14 mouse cellular contexts compared by ENCODE assay signal in the genomic region with DNA sequence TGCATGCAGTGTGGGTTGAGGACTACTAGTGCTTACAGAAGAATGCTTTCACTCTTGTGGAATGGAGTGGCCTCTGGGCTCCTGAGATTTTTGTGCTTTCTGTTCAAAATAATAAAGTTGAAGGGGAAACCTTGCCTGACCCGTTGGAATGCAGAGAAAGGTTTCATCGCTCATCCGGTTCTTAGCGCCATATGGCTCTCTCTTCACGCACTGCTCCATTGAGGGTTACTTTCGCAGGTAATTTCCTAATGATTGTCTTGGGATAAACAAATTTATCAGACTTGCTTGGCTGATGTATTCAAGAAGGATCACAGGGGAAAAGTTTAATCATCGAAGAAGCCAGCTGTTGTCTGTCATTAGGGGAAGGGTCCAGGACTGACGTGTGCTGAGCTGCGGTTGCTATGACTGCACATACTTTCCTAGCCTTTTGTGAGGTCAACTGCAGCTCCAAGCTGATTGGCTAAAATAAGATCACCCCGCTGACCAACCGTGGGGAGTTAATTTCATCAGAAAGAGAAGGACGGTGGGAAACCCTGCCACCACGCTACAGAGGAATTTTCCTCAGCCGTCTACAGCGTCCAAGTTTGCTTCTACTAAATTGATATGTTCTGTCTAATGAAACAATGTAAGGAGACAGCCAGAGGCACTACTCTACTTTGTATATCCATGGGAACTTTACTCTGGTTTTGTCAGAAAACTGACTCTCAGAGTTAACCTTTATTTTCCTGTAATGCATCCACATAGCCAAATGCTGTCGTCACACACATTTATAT.
DNase-seq lines count a peak whose midpoint lies in the region; ATAC-seq and TF ChIP-seq lines count a peak whose summit lies in the region.
"Had no signal": no experiment of that assay in that cellular context is flagged by ENCODE, and none has a peak within 500 bp of the region (broad histone marks: within the 10 kb centered on the region; RNA-seq: fewer than 3 reads in every experiment).

No protein-coding gene starts in this region.

- no peaks in the 10 kb centered on the region for H3K36me3 ChIP-seq in limb, embryonic 14.5 days (ENCODE audit: control insufficient read depth, insufficient read depth, low read length)
- no peaks in the 10 kb centered on the region for H3K36me3 ChIP-seq in limb, embryonic 10.5 days
- H3K36me3 ChIP-seq in hindbrain, embryonic 11.5 days (ENCODE audit: control insufficient read depth, insufficient read depth, low read length): no peaks in the 10 kb centered on the region
- no peaks in the 10 kb centered on the region for H3K36me3 ChIP-seq in midbrain, embryonic 11.5 days (ENCODE audit: control insufficient read depth, insufficient read depth, low read length)
- no peaks in the 10 kb centered on the region for H3K36me3 ChIP-seq in stomach, embryonic 14.5 days (ENCODE audit: control insufficient read depth, insufficient read depth, low read length)
- H3K36me3 ChIP-seq: embryonic facial prominence, embryonic 13.5 days had no signal

- no peak overlapping the region for H3K27ac ChIP-seq in limb, embryonic 14.5 days (replicated peaks; ENCODE audit: low read depth, low read length)
- H3K27ac ChIP-seq in limb, embryonic 10.5 days: no peak overlapping the region
- H3K27ac ChIP-seq in hindbrain, embryonic 11.5 days (ENCODE audit: low read depth, low read length): no peak overlapping the region
- no peak overlapping the region for H3K27ac ChIP-seq in midbrain, embryonic 11.5 days (ENCODE audit: low read depth, low read length)
- H3K27ac ChIP-seq in stomach, embryonic 14.5 days (ENCODE audit: low read length): no peak overlapping the region
- H3K27ac ChIP-seq: embryonic facial prominence, embryonic 13.5 days; layer of hippocampus, adult 2 months had no signal

- H3K4me3 ChIP-seq in limb, embryonic 14.5 days (replicated peaks; ENCODE audit: low read length): no peak overlapping the region
- H3K4me3 ChIP-seq in limb, embryonic 10.5 days: no peak overlapping the region
- H3K4me3 ChIP-seq in hindbrain, embryonic 11.5 days (ENCODE audit: low read depth, low read length): no peak overlapping the region
- no peak overlapping the region for H3K4me3 ChIP-seq in midbrain, embryonic 11.5 days (ENCODE audit: low read depth, low read length)
- H3K4me3 ChIP-seq in stomach, embryonic 14.5 days (ENCODE audit: low read depth, low read length): no peak overlapping the region
- H3K4me3 ChIP-seq: embryonic facial prominence, embryonic 13.5 days; layer of hippocampus, adult 2 months had no signal

- no peak for TF ChIP-seq POLR2A in limb, embryonic 14.5 days (IDR thresholded peaks at IDR 0.05; ENCODE audit: borderline replicate concordance, extremely low read depth, insufficient read depth, insufficient read length)

- 78% methylated on average over 16 of the region's 16 CpGs for WGBS in limb, embryonic 14.5 days
- WGBS in limb, embryonic 10.5 days: 92% methylated on average over 16 of the region's 16 CpGs
- 66% methylated on average over 16 of the region's 16 CpGs for WGBS in hindbrain, embryonic 11.5 days
- WGBS in midbrain, embryonic 11.5 days: 74% methylated on average over 16 of the region's 16 CpGs
- whole genome bisulfite sequencing in stomach, embryonic 14.5 days: 41% methylated on average over 16 of the region's 16 CpGs

- no peaks in the 10 kb centered on the region for H3K9me3 ChIP-seq in limb, embryonic 14.5 days (ENCODE audit: control insufficient read depth, low read length)
- no peaks in the 10 kb centered on the region for H3K9me3 ChIP-seq in limb, embryonic 10.5 days (replicated peaks)
- H3K9me3 ChIP-seq in hindbrain, embryonic 11.5 days (ENCODE audit: control insufficient read depth, low read length): no peaks in the 10 kb centered on the region
- H3K9me3 ChIP-seq in midbrain, embryonic 11.5 days (ENCODE audit: control insufficient read depth, low read length): no peaks in the 10 kb centered on the region
- H3K9me3 ChIP-seq in stomach, embryonic 14.5 days (ENCODE audit: control insufficient read depth, low read depth, low read length): no peaks in the 10 kb centered on the region
- H3K9me3 ChIP-seq: embryonic facial prominence, embryonic 13.5 days had no signal

- no peak overlapping the region for H3K9ac ChIP-seq in limb, embryonic 14.5 days (ENCODE audit: low read depth, low read length, severe bottlenecking)
- H3K9ac ChIP-seq in hindbrain, embryonic 11.5 days (ENCODE audit: low read depth, low read length): no peak overlapping the region
- no peak overlapping the region for H3K9ac ChIP-seq in midbrain, embryonic 11.5 days (ENCODE audit: low read length)
- H3K9ac ChIP-seq in stomach, embryonic 14.5 days (replicated peaks; ENCODE audit: low read depth, low read length): no peak overlapping the region
- H3K9ac ChIP-seq: embryonic facial prominence, embryonic 13.5 days had no signal

- peak; percentile 71 for ATAC-seq in limb, embryonic 14.5 days (ENCODE audit: low FRiP score, low read depth)
- peak; percentile 73 for ATAC-seq in hindbrain, embryonic 11.5 days (ENCODE audit: low FRiP score)
- peak; percentile 77 for ATAC-seq in midbrain, embryonic 11.5 days (ENCODE audit: low FRiP score)
- ATAC-seq in stomach, embryonic 14.5 days (ENCODE audit: insufficient number of reproducible peaks, insufficient read depth, low FRiP score, low read depth): peak; percentile 71; the same call in 1 of the 2 replicates
- ATAC-seq: CD4-positive, CD25-positive, alpha-beta regulatory T cell, adult 4 months had no signal

- DNase-seq in limb, embryonic 14.5 days (ENCODE audit: low spot score): no peak
- no peak for DNase-seq in limb, embryonic 10.5 days (ENCODE audit: low spot score)
- DNase-seq in hindbrain, embryonic 11.5 days (ENCODE audit: low spot score): peak; percentile 24
- DNase-seq in midbrain, embryonic 11.5 days (ENCODE audit: low spot score, missing footprints): peak; percentile 82
- DNase-seq in thymus, postnatal 4 days: no peak
- DNase-seq in thymus, postnatal 14 days: no peak
- DNase-seq in layer of hippocampus, adult 9-10 months (ENCODE audit: low spot score): no peak
- DNase-seq: cerebellum, adult 2 months; gastrocnemius, postnatal 25 days; right cerebral cortex, postnatal 14 days had no signal

- no peaks in the 10 kb centered on the region for H3K27me3 ChIP-seq in limb, embryonic 14.5 days (ENCODE audit: control insufficient read depth, insufficient read depth, low read length)
- no peaks in the 10 kb centered on the region for H3K27me3 ChIP-seq in limb, embryonic 10.5 days (ENCODE audit: low read depth, poor library complexity, severe bottlenecking)
- no peaks in the 10 kb centered on the region for H3K27me3 ChIP-seq in hindbrain, embryonic 11.5 days (ENCODE audit: control insufficient read depth, insufficient read depth, low read length)
- no peaks in the 10 kb centered on the region for H3K27me3 ChIP-seq in midbrain, embryonic 11.5 days (ENCODE audit: control insufficient read depth, insufficient read depth, low read length)
- no peaks in the 10 kb centered on the region for H3K27me3 ChIP-seq in stomach, embryonic 14.5 days (ENCODE audit: control insufficient read depth, insufficient read depth, low read length)
- H3K27me3 ChIP-seq: embryonic facial prominence, embryonic 13.5 days had no signal

- H3K4me2 ChIP-seq in limb, embryonic 14.5 days (replicated peaks; ENCODE audit: low read depth, low read length, severe bottlenecking): no peak overlapping the region
- H3K4me2 ChIP-seq in hindbrain, embryonic 11.5 days (replicated peaks; ENCODE audit: low read depth, low read length): no peak overlapping the region
- no peak overlapping the region for H3K4me2 ChIP-seq in midbrain, embryonic 11.5 days
- H3K4me2 ChIP-seq in stomach, embryonic 14.5 days (replicated peaks; ENCODE audit: low read depth, low read length): no peak overlapping the region
- H3K4me2 ChIP-seq: embryonic facial prominence, embryonic 13.5 days had no signal

- H3K4me1 ChIP-seq in limb, embryonic 14.5 days (ENCODE audit: control insufficient read depth, insufficient read depth, low read length): no peaks in the 10 kb centered on the region
- no peaks in the 10 kb centered on the region for H3K4me1 ChIP-seq in limb, embryonic 10.5 days
- H3K4me1 ChIP-seq in hindbrain, embryonic 11.5 days (replicated peaks; ENCODE audit: control insufficient read depth, insufficient read depth, low read length): no peaks in the 10 kb centered on the region
- no peaks in the 10 kb centered on the region for H3K4me1 ChIP-seq in midbrain, embryonic 11.5 days (ENCODE audit: control insufficient read depth, insufficient read depth, low read length)
- H3K4me1 ChIP-seq in stomach, embryonic 14.5 days (ENCODE audit: control insufficient read depth, insufficient read depth, low read length): peaks cover 6% of the 10 kb centered on the region; the same call in 1 of the 2 replicates
- H3K4me1 ChIP-seq: embryonic facial prominence, embryonic 13.5 days had no signal

Comparison
In these comparisons a context has a peak if more than half of its experiments do, and no peak if none do; other contexts are left out.
1. DNase-seq: peak in hindbrain, embryonic 11.5 days (single experiment) and midbrain, embryonic 11.5 days (single experiment); none in limb, embryonic 14.5 days (single experiment), limb, embryonic 10.5 days (single experiment), thymus, postnatal 4 days (single experiment), thymus, postnatal 14 days (single experiment) and layer of hippocampus, adult 9-10 months (single experiment).
2. Peak in every context shown above with its lines, with median percentiles within 50 percentile points of each other: ATAC-seq.